Mouse (Mus musculus) embryo, embryonic 11 days (tissue): ENCODE data around the gene Zfp688.
"Not testable (repeated sequence)": the region's sequence is repeated elsewhere in the genome, so short reads cannot be mapped to it uniquely, and the experiment has no call there.

Source experiments
- DNase-seq: peaks from one replicate; pipeline ENCODE4 v3.0.0-alpha.2; 2015

The Zfp688 gene

DNA sequence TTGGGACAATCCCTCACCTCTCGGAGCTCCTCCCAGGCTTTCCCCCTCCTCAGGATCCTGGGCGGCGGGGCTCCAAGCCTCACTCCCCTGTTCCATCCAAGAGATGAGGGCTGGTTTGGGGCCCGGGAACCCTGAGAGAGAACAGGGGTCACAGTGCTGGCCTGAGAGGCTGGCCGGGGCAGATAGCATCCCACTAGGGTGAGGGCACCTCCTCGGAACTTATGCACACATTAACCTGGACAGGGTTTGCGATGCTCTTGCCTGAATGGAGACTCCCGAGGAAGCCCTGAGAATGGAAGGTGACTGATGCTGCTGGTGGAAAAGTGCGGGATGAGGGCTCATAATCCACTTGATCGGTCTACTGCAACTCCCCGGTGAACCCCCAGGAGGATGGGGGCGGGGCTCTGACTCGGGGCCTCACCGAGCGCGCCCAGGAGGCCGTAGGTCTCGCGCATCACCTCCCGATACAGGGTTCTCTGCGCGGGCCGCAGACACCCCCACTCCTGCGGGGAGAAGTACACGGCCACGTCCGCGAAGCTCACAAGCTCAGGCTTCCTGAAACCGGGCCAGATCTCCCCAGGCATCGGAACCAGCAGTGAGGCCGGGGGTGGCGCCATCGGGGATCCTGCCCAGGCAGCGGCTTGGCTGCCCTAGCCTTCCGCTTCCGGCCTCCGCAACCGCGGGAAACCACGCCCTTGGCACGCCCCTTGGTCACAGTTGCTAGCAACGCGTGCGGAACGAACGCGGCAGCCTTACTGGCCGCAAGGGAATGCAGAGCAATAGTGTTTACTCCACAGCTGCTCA, at the start of gene Zfp688:
TSS of gene Zfp688 (minus strand) at position 681 of the 804 bp plus-strand sequence.
- DNase-seq = peak; percentile 96

- DNase-seq = peak; percentile 72
Observed at GRCm38 (mm10) chr7:127471646-127472010, 49.8 kb upstream of the Zfp688 start.

GRCm38 (mm10) chr7:127470743-127471645, 49.1 kb upstream of the Zfp688 start:
- DNase-seq = peak; percentile 99

GRCm38 (mm10) chr7:127470011-127470715, 48.3 kb upstream of the Zfp688 start:
- peak; percentile 57 for DNase-seq

GRCm38 (mm10) chr7:127466606-127467005, 44.7 kb upstream of the Zfp688 start:
- DNase-seq = no peak

DNA sequence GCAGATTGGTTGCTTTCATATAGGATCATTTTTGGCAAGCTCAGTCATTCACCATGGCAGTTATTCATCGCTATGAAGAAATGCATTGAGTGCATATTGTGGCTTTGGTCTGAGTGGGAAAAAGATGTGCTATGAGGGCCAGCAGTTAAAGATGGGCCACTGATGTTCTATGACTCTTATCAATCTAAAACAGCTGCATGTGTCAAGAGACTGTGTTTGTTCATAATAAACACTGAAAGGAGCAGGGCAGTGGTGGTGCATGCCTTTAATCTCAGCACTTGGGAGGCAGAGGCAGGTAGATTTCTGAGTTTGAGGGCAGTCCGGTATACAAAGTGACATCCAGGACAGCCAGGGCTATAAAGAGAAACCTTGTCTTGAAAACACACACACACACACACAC, 43.8 kb upstream of the Zfp688 start:
- not testable (repeated sequence) for DNase-seq

GRCm38 (mm10) chr7:127465191-127465590, 43.3 kb upstream of the Zfp688 start:
- DNase-seq = no peak

- DNase-seq = not testable (repeated sequence)
Observed at GRCm38 (mm10) chr7:127459311-127459710, 37.4 kb upstream of the Zfp688 start, which contains the start of gene Prr14. Gene Prr14 (plus strand): TSS chr7:127459611.

GRCm38 (mm10) chr7:127458371-127459122, 36.7 kb upstream of the Zfp688 start:
- not testable (repeated sequence) for DNase-seq

- DNase-seq = no peak
Observed at GRCm38 (mm10) chr7:127454905-127455304, 33.0 kb upstream of the Zfp688 start.

- no peak for DNase-seq
Observed at GRCm38 (mm10) chr7:127453056-127453455, 31.2 kb upstream of the Zfp688 start.

- DNase-seq = no peak
Observed at GRCm38 (mm10) chr7:127449966-127450365, 28.1 kb upstream of the Zfp688 start.

- peak; percentile 95 for DNase-seq
Observed at GRCm38 (mm10) chr7:127448521-127449300, 26.8 kb upstream of the Zfp688 start, which contains the start of gene Zfp689. Gene Zfp689 (minus strand): TSS chr7:127449158.

- DNase-seq = no peak
Observed at GRCm38 (mm10) chr7:127443976-127444375, 22.1 kb upstream of the Zfp688 start.

- DNase-seq = no peak
Observed at GRCm38 (mm10) chr7:127437724-127438123, 15.9 kb upstream of the Zfp688 start.

DNA sequence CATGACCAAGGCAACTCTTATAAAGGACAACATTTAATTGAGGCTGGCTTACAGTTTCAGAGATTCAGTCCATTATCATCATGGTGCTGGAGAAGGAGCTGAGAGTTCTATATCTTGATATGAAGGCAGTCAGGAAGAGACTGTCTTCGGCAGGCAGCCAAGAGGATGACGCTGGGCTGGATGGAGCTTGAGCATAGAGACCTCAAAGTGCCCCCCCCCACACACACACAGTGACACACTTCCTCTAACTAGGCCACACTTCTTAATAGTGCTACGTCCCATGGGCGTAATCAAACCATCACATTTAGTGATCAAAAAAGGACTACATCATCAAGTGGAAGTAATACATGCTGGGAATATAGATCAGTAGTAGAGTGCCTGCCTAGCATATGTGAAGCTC, 13.3 kb upstream of the Zfp688 start:
- DNase-seq = no peak

- DNase-seq = no peak
Observed at GRCm38 (mm10) chr7:127426354-127426753, 4.5 kb upstream of the Zfp688 start.

- no peak for DNase-seq
Observed at GRCm38 (mm10) chr7:127425911-127426310, 4.0 kb upstream of the Zfp688 start.

DNA sequence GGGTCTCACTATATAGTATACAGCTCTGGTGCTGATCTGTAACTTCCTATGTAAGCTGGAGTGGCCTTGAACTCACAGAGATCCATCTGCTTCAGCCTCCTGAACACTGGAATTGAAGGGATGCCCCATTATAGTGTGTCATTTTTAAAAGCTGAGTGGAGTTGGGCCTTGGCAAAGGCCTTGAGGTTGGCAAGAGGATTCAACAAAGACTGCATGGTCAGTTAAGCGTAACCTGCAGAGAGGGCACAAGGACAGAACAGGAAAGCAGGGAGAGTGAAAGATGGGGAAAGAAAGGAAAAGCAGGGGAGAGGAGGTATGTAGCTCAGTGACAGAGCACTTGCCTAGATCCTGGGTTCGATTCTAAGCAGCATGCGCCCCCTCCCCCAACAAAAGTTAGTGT, 3.4 kb upstream of the Zfp688 start:
- no peak for DNase-seq

GRCm38 (mm10) chr7:127422247-127422646, 379 bp upstream of the Zfp688 start:
- DNase-seq = no peak

- no peak for DNase-seq
Observed at GRCm38 (mm10) chr7:127411418-127411817, 10.4 kb downstream of the Zfp688 start.
